Mouse (Mus musculus): ENCODE results near the gene Efl1.
A peak's percentile ranks its signal among the peaks of the same experiment; 100 is the strongest.

Efl1 gene

GRCm38 (mm10) chr7:82648353-82649080, at the start of gene Efl1, which contains the start of gene Saxo2:
Gene Efl1, plus strand, starts transcription at chr7:82648614.
Gene Saxo2, minus strand, starts transcription at chr7:82648528.
- DNase-seq (ENCODE audit: inconsistent age in 2 of 2, low spot score in 1 of 2), result peak; percentile 95 to 98

- DNase-seq (ENCODE audit: inconsistent age in 2 of 2, low spot score in 1 of 2), result no peak
Observed at GRCm38 (mm10) chr7:82602008-82602407, 46.4 kb upstream of the Efl1 start.

GRCm38 (mm10) chr7:82605425-82605824, 43.0 kb upstream of the Efl1 start:
- no peak for DNase-seq (ENCODE audit: inconsistent age in 2 of 2, low spot score in 1 of 2)

- no peak for DNase-seq (ENCODE audit: inconsistent age in 2 of 2, low spot score in 1 of 2)
Observed at GRCm38 (mm10) chr7:82609629-82610028, 38.8 kb upstream of the Efl1 start.

- peak; percentile 17 to 62 for DNase-seq (ENCODE audit: inconsistent age in 2 of 2, low spot score in 1 of 2)
Observed at GRCm38 (mm10) chr7:82625342-82625741, 23.1 kb upstream of the Efl1 start.

GRCm38 (mm10) chr7:82647183-82647582, 1.2 kb upstream of the Efl1 start:
- DNase-seq (ENCODE audit: inconsistent age in 2 of 2, low spot score in 1 of 2), result no peak

- DNase-seq (ENCODE audit: inconsistent age in 2 of 2, low spot score in 1 of 2), result no peak
Observed at GRCm38 (mm10) chr7:82647909-82648308, 505 bp upstream of the Efl1 start.

GRCm38 (mm10) chr7:82649081-82649445, 649 bp downstream of the Efl1 start:
- DNase-seq (ENCODE audit: inconsistent age in 2 of 2, low spot score in 1 of 2), result peak; percentile 13 to 28

- DNase-seq (ENCODE audit: inconsistent age in 2 of 2, low spot score in 1 of 2), result peak in 1 of 2 experiments; percentile 52
Observed at GRCm38 (mm10) chr7:82664604-82665003, 16.2 kb downstream of the Efl1 start.

GRCm38 (mm10) chr7:82676001-82676400, 27.6 kb downstream of the Efl1 start:
- DNase-seq (ENCODE audit: inconsistent age in 2 of 2, low spot score in 1 of 2), result no peak

GRCm38 (mm10) chr7:82676834-82677233, 28.4 kb downstream of the Efl1 start:
- DNase-seq (ENCODE audit: inconsistent age in 2 of 2, low spot score in 1 of 2), result no peak

- DNase-seq (ENCODE audit: inconsistent age in 2 of 2, low spot score in 1 of 2), result no peak
Observed at GRCm38 (mm10) chr7:82679901-82680300, 31.5 kb downstream of the Efl1 start.

GRCm38 (mm10) chr7:82688736-82689135, 40.3 kb downstream of the Efl1 start:
- peak; percentile 24 to 59 for DNase-seq (ENCODE audit: inconsistent age in 2 of 2, low spot score in 1 of 2)

GRCm38 (mm10) chr7:82691021-82691738, 42.8 kb downstream of the Efl1 start:
- no peak for DNase-seq (ENCODE audit: inconsistent age in 2 of 2, low spot score in 1 of 2)

GRCm38 (mm10) chr7:82697668-82698067, 49.3 kb downstream of the Efl1 start:
- DNase-seq (ENCODE audit: inconsistent age in 2 of 2, low spot score in 1 of 2), result peak in 1 of 2 experiments; percentile 31

- DNase-seq (ENCODE audit: inconsistent age in 2 of 2, low spot score in 1 of 2), result no peak
Observed at GRCm38 (mm10) chr7:82698968-82699367, 50.6 kb downstream of the Efl1 start.

- DNase-seq (ENCODE audit: inconsistent age in 2 of 2, low spot score in 1 of 2), result no peak
Observed at GRCm38 (mm10) chr7:82702384-82703343, 54.2 kb downstream of the Efl1 start.

- DNase-seq (ENCODE audit: inconsistent age in 2 of 2, low spot score in 1 of 2), result no peak
Observed at GRCm38 (mm10) chr7:82709172-82709571, 60.8 kb downstream of the Efl1 start.

- peak in 1 of 2 experiments; percentile 76 for DNase-seq (ENCODE audit: inconsistent age in 2 of 2, low spot score in 1 of 2)
Observed at GRCm38 (mm10) chr7:82715210-82715911, 66.9 kb downstream of the Efl1 start.

GRCm38 (mm10) chr7:82715912-82716601, 67.6 kb downstream of the Efl1 start:
- DNase-seq (ENCODE audit: inconsistent age in 2 of 2, low spot score in 1 of 2), result no peak
